Mouse (Mus musculus): ENCODE measurements at regions not wholly inside any gene's neighbourhood (a gene's known extent, or its start where the extent isn't known, plus 50 kb on each side); places are given as distances from the start of the nearest gene placed in this dataset.

GRCm38 (mm10) chr5:64541765-64542164 lies 261.4 kb upstream of the Klf3 start:
- no peak for TF ChIP-seq CTCF (IDR thresholded peaks at IDR 0.05; ENCODE audit: borderline replicate concordance, control insufficient read depth, extremely low read depth, insufficient read depth, low read length, poor library complexity)
- TF ChIP-seq POLR2A (IDR thresholded peaks at IDR 0.05; ENCODE audit: control insufficient read depth, extremely low read depth, insufficient read depth, low read length, poor library complexity), result no peak

All from thymus, adult 2 months (tissue).